9 mouse cellular contexts compared by ENCODE assay signal in the genomic region with DNA sequence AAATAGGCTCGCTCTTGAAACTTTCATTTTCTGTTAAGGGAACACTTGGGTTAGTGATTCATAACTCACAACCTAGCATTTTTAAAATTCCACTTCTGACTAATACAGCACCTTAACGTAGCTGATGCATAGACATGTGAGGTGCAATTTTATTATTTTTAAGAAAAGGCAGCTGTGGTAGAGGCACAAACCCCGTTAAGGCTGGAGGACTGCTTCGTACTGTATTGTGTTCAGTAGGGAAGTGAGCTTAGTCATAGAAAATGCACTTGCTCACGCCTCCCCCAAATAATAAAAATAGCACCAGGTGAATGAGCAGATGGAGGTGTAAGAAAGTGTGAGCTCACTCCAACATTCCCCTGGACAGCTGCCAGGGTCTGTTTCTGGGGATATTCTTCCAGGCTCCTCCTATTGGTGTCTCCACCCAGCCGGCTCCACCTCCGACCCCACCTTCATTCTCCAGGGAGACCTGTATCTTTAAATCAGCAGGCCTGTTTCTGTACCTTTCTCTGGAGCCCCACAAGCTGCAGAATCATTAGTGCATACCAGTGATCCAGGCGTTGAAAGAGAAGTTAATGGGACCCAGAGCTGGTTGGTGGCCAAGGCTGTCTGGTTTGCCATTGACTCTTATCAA. TPM values are rescaled to one million over a fixed set of nuclear protein-coding genes. Genes with fewer than 3 reads are reported as not detected.
A peak's percentile ranks its signal among the peaks of the same experiment; 100 is the strongest.
DNase-seq lines count a peak whose midpoint lies in the region; ATAC-seq and TF ChIP-seq lines count a peak whose summit lies in the region.
"Had no signal": no experiment of that assay in that cellular context is flagged by ENCODE, and none has a peak within 500 bp of the region (broad histone marks: within the 10 kb centered on the region; RNA-seq: fewer than 3 reads in every experiment).

No protein-coding gene starts in this region.

- peak; percentile 78 for DNase-seq in MEL (ENCODE audit: low read depth, low spot score)
- DNase-seq in lung, adult 18-20 months = peak; percentile 67 to 72
- DNase-seq in embryo, embryonic 9.5 days (ENCODE audit: extremely low spot score) = no peak
- DNase-seq in hindbrain, embryonic 10.5 days (ENCODE audit: low spot score) = no peak

- no peak overlapping the region for H3K9ac ChIP-seq in forebrain, embryonic 13.5 days
- no peak overlapping the region for H3K9ac ChIP-seq in forebrain, embryonic 12.5 days
- peak overlapping the region; percentile 56 for H3K9ac ChIP-seq in MEL (ENCODE audit: control insufficient read depth, low read depth, low read length, poor library complexity, severe bottlenecking)
- H3K9ac ChIP-seq in kidney, embryonic 16.5 days (replicated peaks; ENCODE audit: low read length) = no peak overlapping the region

- no peak for TF ChIP-seq CTCF in MEL (IDR thresholded peaks at IDR 0.05 in 2 of 3, conservative IDR thresholded peaks at IDR 0.05 in 1 of 3; ENCODE audit: control insufficient read depth in 1 of 3, insufficient read depth in 1 of 3, low read depth in 2 of 3, low read length in 3 of 3, poor library complexity in 1 of 3, severe bottlenecking in 1 of 3)

- peaks cover 15% of the 10 kb centered on the region for H3K4me1 ChIP-seq in forebrain, embryonic 13.5 days
- H3K4me1 ChIP-seq in forebrain, embryonic 12.5 days = peaks cover 5% of the 10 kb centered on the region; the same call in 1 of the 2 replicates
- peaks cover under 1 to 11% of the 10 kb centered on the region in 2 experiments; a peak in 2 of 4 replicates for H3K4me1 ChIP-seq in MEL (ENCODE audit: control insufficient read depth in 1 of 2, insufficient read depth in 2 of 2, low read length in 2 of 2)
- no peaks in the 10 kb centered on the region for H3K4me1 ChIP-seq in kidney, embryonic 16.5 days (ENCODE audit: insufficient read depth, low read length)
- no peaks in the 10 kb centered on the region for H3K4me1 ChIP-seq in hindbrain, embryonic 10.5 days (replicated peaks)

- TF ChIP-seq POLR2A in MEL (IDR thresholded peaks at IDR 0.05; ENCODE audit: control insufficient read depth in 1 of 2, insufficient read depth in 1 of 2, low read depth in 1 of 2, low read length in 2 of 2, poor library complexity in 1 of 2) = no peak

- no peaks in the 10 kb centered on the region for H3K79me2 ChIP-seq in MEL (ENCODE audit: control insufficient read depth, insufficient read depth, low read length, poor library complexity)

- TF ChIP-seq RAD21 in MEL (IDR thresholded peaks at IDR 0.05; ENCODE audit: low read depth, low read length) = no peak

- peak overlapping the region; percentile 32; the same call in 1 of the 2 replicates for H3K27ac ChIP-seq in forebrain, embryonic 13.5 days
- no peak overlapping the region for H3K27ac ChIP-seq in forebrain, embryonic 12.5 days
- peak overlapping the region; percentile 51; the same call in 1 of the 2 replicates for H3K27ac ChIP-seq in MEL (ENCODE audit: control insufficient read depth, low read depth, low read length)
- H3K27ac ChIP-seq in kidney, embryonic 16.5 days (ENCODE audit: low read length) = peak overlapping the region; percentile 21; the same call in 1 of the 2 replicates
- no peak overlapping the region for H3K27ac ChIP-seq in hindbrain, embryonic 10.5 days

- ATAC-seq in forebrain, embryonic 13.5 days = peak; percentile 61; the same call in 1 of the 2 replicates
- no peak for ATAC-seq in forebrain, embryonic 12.5 days (ENCODE audit: low FRiP score)
- peak; percentile 70 for ATAC-seq in erythroblast, adult 5-6 weeks (replicated peaks; ENCODE audit: low FRiP score, poor library complexity, severe bottlenecking)
- peak; percentile 84 for ATAC-seq in kidney, embryonic 16.5 days (ENCODE audit: low FRiP score, low TSS enrichment)

- no peaks in the 10 kb centered on the region for H3K27me3 ChIP-seq in forebrain, embryonic 13.5 days
- no peaks in the 10 kb centered on the region for H3K27me3 ChIP-seq in forebrain, embryonic 12.5 days
- no peaks in the 10 kb centered on the region for H3K27me3 ChIP-seq in MEL (ENCODE audit: control insufficient read depth in 1 of 2, insufficient read depth in 2 of 2, low read length in 2 of 2)
- H3K27me3 ChIP-seq in kidney, embryonic 16.5 days (ENCODE audit: insufficient read depth, low read length) = no peaks in the 10 kb centered on the region
- H3K27me3 ChIP-seq in hindbrain, embryonic 10.5 days (ENCODE audit: insufficient read depth, poor library complexity, severe bottlenecking) = no peaks in the 10 kb centered on the region

- TF ChIP-seq EP300 in MEL (IDR thresholded peaks at IDR 0.05; ENCODE audit: low read depth in 1 of 2, low read length in 2 of 2) = no peak; a peak in 1 of 4 replicates

- H3K4me2 ChIP-seq in forebrain, embryonic 13.5 days = no peak overlapping the region
- H3K4me2 ChIP-seq in forebrain, embryonic 12.5 days = no peak overlapping the region
- H3K4me2 ChIP-seq in kidney, embryonic 16.5 days (replicated peaks; ENCODE audit: low read depth, low read length) = no peak overlapping the region

- 54% methylated on average over 8 of the region's 8 CpGs for WGBS in forebrain, embryonic 13.5 days
- WGBS in forebrain, embryonic 12.5 days = 58% methylated on average over 8 of the region's 8 CpGs
- WGBS in kidney, embryonic 16.5 days = 49% methylated on average over 8 of the region's 8 CpGs
- WGBS in hindbrain, embryonic 10.5 days = 73% methylated on average over 8 of the region's 8 CpGs

- no peaks in the 10 kb centered on the region for H3K9me3 ChIP-seq in forebrain, embryonic 13.5 days (replicated peaks)
- H3K9me3 ChIP-seq in forebrain, embryonic 12.5 days = 0 out of 2 replicates have a peak, but pooled peaks cover 4% of the 10 kb centered on the region
- no peaks in the 10 kb centered on the region for H3K9me3 ChIP-seq in MEL (replicated peaks; ENCODE audit: insufficient read depth, low read length)
- peaks cover 3% of the 10 kb centered on the region for H3K9me3 ChIP-seq in kidney, embryonic 16.5 days (ENCODE audit: low read length)
- H3K9me3 ChIP-seq in hindbrain, embryonic 10.5 days = no peaks in the 10 kb centered on the region

- H3K36me3 ChIP-seq in forebrain, embryonic 13.5 days (ENCODE audit: poor library complexity, severe bottlenecking) = no peaks in the 10 kb centered on the region
- no peaks in the 10 kb centered on the region for H3K36me3 ChIP-seq in forebrain, embryonic 12.5 days (replicated peaks)
- peaks cover 0 to 2% of the 10 kb centered on the region in 2 experiments; a peak in 1 of 4 replicates for H3K36me3 ChIP-seq in MEL (ENCODE audit: control insufficient read depth in 1 of 2, insufficient read depth in 2 of 2, low read length in 2 of 2)
- H3K36me3 ChIP-seq in kidney, embryonic 16.5 days (ENCODE audit: insufficient read depth, low read length) = no peaks in the 10 kb centered on the region
- no peaks in the 10 kb centered on the region for H3K36me3 ChIP-seq in hindbrain, embryonic 10.5 days

- H3K4me3 ChIP-seq in forebrain, embryonic 13.5 days = no peak overlapping the region
- H3K4me3 ChIP-seq in forebrain, embryonic 12.5 days (replicated peaks) = no peak overlapping the region
- H3K4me3 ChIP-seq in MEL (ENCODE audit: control insufficient read depth in 1 of 2, insufficient read depth in 1 of 2, low read depth in 2 of 2, low read length in 2 of 2) = peak overlapping the region; percentile 72 to 100
- no peak overlapping the region for H3K4me3 ChIP-seq in kidney, embryonic 16.5 days (ENCODE audit: low read length)
- H3K4me3 ChIP-seq in hindbrain, embryonic 10.5 days = no peak overlapping the region
- H3K4me3 ChIP-seq: erythroblast, embryonic 14.5 days had no signal

TF ChIP-seq in MEL, 35 proteins besides CTCF, POLR2A, EP300 and RAD21 (continues in another document):
- no peak for TF ChIP-seq MYB (IDR thresholded peaks at IDR 0.05; ENCODE audit: low read depth, low read length)
- TF ChIP-seq USF2 (IDR thresholded peaks at IDR 0.05; ENCODE audit: borderline replicate concordance in 1 of 2, insufficient read depth in 1 of 2, low read depth in 1 of 2, low read length in 2 of 2) = no peak
- no peak for TF ChIP-seq ZKSCAN1 (IDR thresholded peaks at IDR 0.05; ENCODE audit: low read depth, low read length)
- TF ChIP-seq RCOR1 (IDR thresholded peaks at IDR 0.05; ENCODE audit: low read depth, low read length) = no peak
- TF ChIP-seq POLR2AphosphoS2 (IDR thresholded peaks at IDR 0.05; ENCODE audit: low read length) = no peak
- 0 out of 2 replicates have a peak, but pooled peaks have one; percentile 12 for TF ChIP-seq MAX (IDR thresholded peaks at IDR 0.05; ENCODE audit: low read length)
- TF ChIP-seq TAL1 (IDR thresholded peaks at IDR 0.05; ENCODE audit: low read length) = no peak
- no peak for TF ChIP-seq SMC3 (IDR thresholded peaks at IDR 0.05; ENCODE audit: low read depth, low read length)
- no peak for TF ChIP-seq TBP (IDR thresholded peaks at IDR 0.05; ENCODE audit: low read depth, low read length)
- no peak for TF ChIP-seq ZMIZ1 (IDR thresholded peaks at IDR 0.05; ENCODE audit: low read depth, low read length)
- TF ChIP-seq KAT2A (conservative IDR thresholded peaks at IDR 0.05; ENCODE audit: low read depth, low read length) = no peak
- TF ChIP-seq CHD1 (IDR thresholded peaks at IDR 0.05; ENCODE audit: low read depth, low read length) = no peak
- TF ChIP-seq SIN3A (IDR thresholded peaks at IDR 0.05; ENCODE audit: low read length) = peak; percentile 40; the same call in 1 of the 2 replicates
- no peak for TF ChIP-seq POLR2AphosphoS5 (IDR thresholded peaks at IDR 0.05; ENCODE audit: borderline replicate concordance, low read depth, low read length)
- TF ChIP-seq ZNF384 (IDR thresholded peaks at IDR 0.05; ENCODE audit: low read depth, low read length) = no peak
- no peak for TF ChIP-seq UBTF (IDR thresholded peaks at IDR 0.05; ENCODE audit: borderline replicate concordance, insufficient read depth, low read depth, low read length)
- TF ChIP-seq JUND (IDR thresholded peaks at IDR 0.05; ENCODE audit: low read depth, low read length) = no peak
- no peak for TF ChIP-seq ZC3H11A (IDR thresholded peaks at IDR 0.05; ENCODE audit: low read depth, low read length)
- peak; percentile 37; the same call in 1 of the 2 replicates for TF ChIP-seq MXI1 (IDR thresholded peaks at IDR 0.05; ENCODE audit: low read depth, low read length)
- TF ChIP-seq GABPA (IDR thresholded peaks at IDR 0.05; ENCODE audit: low read depth, low read length) = no peak

RNA-seq across cellular contexts. Expression of gene Usp24, which starts 34.4 kb away (rescaled TPM):
- polyA plus RNA-seq in forebrain, embryonic 13.5 days (2015; fragmentation: Nextera tagmentation; extraction: Ambion mirVana) = 7.4 and 7.5 TPM in 2 replicates
- 11.7 and 13.7 TPM in 2 replicates for polyA plus RNA-seq in forebrain, embryonic 12.5 days (2016; fragmentation: Nextera tagmentation; extraction: Ambion mirVana)
- total RNA-seq in MEL (2012; rRNA removed) = 26.9 and 27.0 TPM in 2 replicates
- 10 to 100 TPM; 31.9 to 40.8 TPM for polyA plus RNA-seq in MEL (2012; ENCODE audit: insufficient read depth in 1 of 2, insufficient read length in 2 of 2, low read depth in 1 of 2, low replicate concordance in 2 of 2, missing spikeins in 1 of 2)
- total RNA-seq in erythroblast, adult 5-6 weeks (2015; ENCODE audit: low replicate concordance) = 7.1 and 7.5 TPM in 2 replicates
- 6.8 and 11.8 TPM in 2 replicates for total RNA-seq in erythroblast, adult 5-6 weeks (2017; ENCODE audit: low replicate concordance)
- polyA plus RNA-seq in kidney, embryonic 16.5 days (2015; fragmentation: Nextera tagmentation; extraction: Ambion mirVana) = 6.3 and 6.4 TPM in 2 replicates
- 6.7 and 7.1 TPM in 2 replicates for polyA plus RNA-seq in hindbrain, embryonic 10.5 days (2016; fragmentation: Nextera tagmentation; extraction: Ambion mirVana)

Comparison
In these comparisons a context has a peak if more than half of its experiments do, and no peak if none do; other contexts are left out.
1. H3K27ac ChIP-seq: peak in forebrain, embryonic 13.5 days (single experiment), MEL (single experiment) and kidney, embryonic 16.5 days (single experiment); none in forebrain, embryonic 12.5 days (single experiment) and hindbrain, embryonic 10.5 days (single experiment).
2. H3K4me3 ChIP-seq: peak in MEL (2 of 2); none in forebrain, embryonic 13.5 days (single experiment), forebrain, embryonic 12.5 days (single experiment), kidney, embryonic 16.5 days (single experiment) and hindbrain, embryonic 10.5 days (single experiment).
3. DNase-seq: peak in MEL (single experiment) and lung, adult 18-20 months (2 of 2); none in embryo, embryonic 9.5 days (single experiment) and hindbrain, embryonic 10.5 days (single experiment).